Mouse (Mus musculus) effector memory CD4-positive, alpha-beta T cell, adult 7 months (primary cell): Measurements from ENCODE around the gene Tctn1. TPM values are rescaled to one million over a fixed set of nuclear protein-coding genes. Genes with fewer than 3 reads are reported as not detected.

Source experiments
- polyA plus RNA-seq: library from polyadenylated mRNA; unstranded; fragments of 100-300 nt; shearing (Covaris generic); gene quantifications from one replicate; pipeline ENCODE4 v1.2.1, GENCODE M21; 2017

Gene Tctn1
- polyA plus RNA-seq = 2.1 TPM

GRCm38 (mm10) chr5:122263933-122264905 is at the start of gene Tctn1:
TSS of gene Tctn1 (minus strand) at chr5:122264460.

DNA sequence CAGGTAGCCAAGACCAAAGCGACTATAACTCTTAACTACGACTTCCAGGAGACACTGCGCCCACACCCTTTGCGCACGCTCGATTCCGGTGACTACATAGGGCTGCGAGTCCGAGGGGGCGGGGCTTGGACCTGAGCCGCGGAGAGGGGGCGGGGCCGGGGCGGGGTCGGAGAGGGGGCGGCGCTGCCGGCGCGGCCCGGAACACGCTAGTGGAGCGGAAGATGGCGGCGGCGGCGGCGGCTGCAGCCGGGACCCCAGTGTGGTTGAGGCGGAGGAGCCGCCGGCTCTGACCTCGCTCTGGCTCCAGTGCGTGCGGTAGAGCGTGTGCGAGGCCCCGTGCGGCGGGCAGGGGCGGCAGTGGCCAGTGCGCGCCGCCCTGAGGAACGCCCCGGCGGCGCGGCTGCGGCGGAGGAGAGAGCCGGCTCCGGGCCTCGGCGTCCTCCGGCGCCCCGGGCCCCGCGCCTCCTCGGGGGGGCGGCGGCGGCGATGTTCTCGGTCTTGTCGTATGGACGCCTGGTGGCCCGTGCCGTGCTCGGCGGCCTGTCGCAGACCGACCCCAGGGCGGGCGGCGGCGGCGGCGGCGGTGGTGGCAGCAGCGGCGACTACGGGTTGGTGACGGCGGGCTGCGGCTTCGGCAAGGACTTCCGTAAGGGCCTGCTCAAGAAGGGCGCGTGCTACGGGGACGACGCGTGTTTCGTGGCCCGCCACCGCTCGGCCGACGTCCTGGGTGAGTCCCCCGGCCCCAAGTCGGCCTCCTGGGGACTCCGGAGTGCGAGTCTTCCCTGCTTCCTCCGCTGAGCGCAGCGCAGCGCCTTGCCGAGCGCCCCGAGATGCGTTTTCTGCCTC is 20.1 kb upstream of the Tctn1 start, which contains the start of gene Pptc7:
Gene Pptc7 (plus strand): TSS at position 183 of the 846 bp plus-strand sequence.

DNA sequence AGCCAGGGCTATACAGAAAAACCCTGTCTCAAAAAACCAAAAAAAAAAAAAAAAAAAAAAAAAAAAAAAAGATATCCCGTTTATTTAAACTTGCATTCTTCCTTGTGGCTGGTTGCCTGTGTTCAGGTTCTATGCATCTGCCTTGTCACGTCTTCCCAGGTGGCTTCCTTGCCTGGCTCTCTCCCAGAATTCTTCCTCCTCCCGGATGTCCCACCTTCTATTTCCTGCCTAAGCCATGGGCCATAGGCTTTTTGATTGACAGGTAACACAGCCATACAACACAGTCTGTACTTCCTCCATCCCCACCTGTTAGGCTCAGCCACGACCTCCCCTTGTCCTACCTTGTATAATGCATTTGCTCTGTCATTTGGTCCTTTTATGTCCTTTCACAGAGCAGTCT is 57.8 kb downstream of the Tctn1 start, which contains the start of gene Hvcn1:
Gene Hvcn1 (plus strand): TSS at position 330 of the 400 bp plus-strand sequence.

Other genes with a start within 250 kb of the Tctn1 start
- gene Cux2, start 214.4 kb downstream of the Tctn1 start, polyA plus RNA-seq = 0.26 TPM
- gene Myl2, start 163.5 kb downstream of the Tctn1 start, polyA plus RNA-seq = not detected
- 1.4 TPM for gene Ccdc63, start 123.6 kb downstream of the Tctn1 start, polyA plus RNA-seq
- gene Ppp1cc, start 106.2 kb downstream of the Tctn1 start, polyA plus RNA-seq = 783 TPM
- gene Hvcn1, start 57.7 kb downstream of the Tctn1 start, polyA plus RNA-seq = 57.8 TPM
- 59.2 TPM for gene Pptc7, start 19.9 kb upstream of the Tctn1 start, polyA plus RNA-seq
- gene Rad9b, start 89.8 kb upstream of the Tctn1 start, polyA plus RNA-seq = 1.0 TPM
- gene Vps29, start 89.9 kb upstream of the Tctn1 start, polyA plus RNA-seq = 127 TPM
- gene Gpn3, start 107.4 kb upstream of the Tctn1 start, polyA plus RNA-seq = 122 TPM
- 19.3 TPM for gene Fam216a, start 107.9 kb upstream of the Tctn1 start, polyA plus RNA-seq
- gene Arpc3, start 127.4 kb upstream of the Tctn1 start, polyA plus RNA-seq = 901 TPM
- gene Anapc7, start 157.2 kb upstream of the Tctn1 start, polyA plus RNA-seq = 31.3 TPM
- 79.5 TPM for gene Atp2a2, start 237.8 kb upstream of the Tctn1 start, polyA plus RNA-seq